Mouse (Mus musculus): ENCODE measurements around the gene Lrmda.

The Lrmda gene

DNA sequence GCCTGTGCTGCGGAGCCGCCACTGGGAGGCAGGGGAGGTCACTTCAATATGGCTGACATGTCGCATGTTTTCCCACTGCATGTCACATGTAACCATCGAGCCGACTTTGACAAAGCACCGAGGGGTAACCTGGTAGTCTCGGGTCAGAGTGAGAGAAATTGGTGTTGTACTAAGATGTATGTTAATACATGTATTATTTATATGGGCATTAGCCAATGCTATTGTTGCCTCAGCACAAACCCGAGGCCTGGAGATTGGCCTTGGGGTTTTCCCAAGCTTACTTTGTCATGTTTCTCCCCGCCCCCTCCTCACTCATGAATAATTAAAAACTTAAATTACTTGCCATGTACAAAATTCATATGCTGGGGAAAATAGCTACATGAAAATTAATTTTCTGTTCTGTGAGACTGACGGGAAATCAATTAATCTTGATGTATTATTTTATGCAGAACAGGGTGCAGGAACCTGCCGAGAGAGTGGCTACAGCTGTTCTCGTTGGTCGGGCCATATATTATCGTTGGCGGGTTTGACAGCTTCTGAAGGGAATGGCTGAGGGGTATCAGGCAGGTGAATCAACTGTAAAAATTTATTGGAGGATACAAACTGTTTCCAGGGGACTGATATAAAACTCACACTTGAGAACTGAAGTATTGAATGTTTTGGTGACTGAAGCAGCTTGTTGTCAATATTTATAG, 265.5 kb downstream of the Lrmda start:
- no peaks in the 10 kb centered on the region for H3K36me3 ChIP-seq (ENCODE audit: control insufficient read depth, insufficient read depth, low read length, poor library complexity, severe bottlenecking)
- no peak for DNase-seq (ENCODE audit: low read depth, low spot score)
- H3K27me3 ChIP-seq (ENCODE audit: control insufficient read depth, insufficient read depth, low read length, poor library complexity, severe bottlenecking) = no peaks in the 10 kb centered on the region

DNA sequence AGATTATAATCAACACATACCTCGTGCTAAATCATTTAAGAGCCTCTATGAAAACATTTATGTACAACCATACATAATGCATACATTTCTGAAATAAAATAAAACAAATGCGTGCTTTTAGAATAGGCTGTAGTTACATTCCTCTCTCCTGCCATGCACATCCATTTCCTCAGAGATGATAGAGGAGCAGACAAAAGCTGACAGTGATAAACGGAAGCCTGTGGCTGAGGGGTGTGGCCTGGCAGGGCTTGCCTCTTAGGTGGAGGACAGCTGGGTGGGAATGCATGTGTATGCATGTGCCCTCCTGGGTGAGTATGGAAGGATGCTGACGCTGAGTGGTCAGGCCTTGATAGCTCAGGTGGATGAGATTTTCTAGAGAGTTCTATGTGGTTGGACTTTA, 266.3 kb downstream of the Lrmda start:
- no peak for DNase-seq (ENCODE audit: low read depth, low spot score)
- Histone ChIP-seq H3K36me3 (ENCODE audit: control insufficient read depth, insufficient read depth, low read length, poor library complexity, severe bottlenecking) (no peaks in the 10 kb centered on the region), H3K27me3 (ENCODE audit: control insufficient read depth, insufficient read depth, low read length, poor library complexity, severe bottlenecking) (no peaks in the 10 kb centered on the region)

- no peak for DNase-seq (ENCODE audit: low read depth, low spot score)
- H3K36me3 ChIP-seq (ENCODE audit: control insufficient read depth, insufficient read depth, low read length, poor library complexity, severe bottlenecking) = no peaks in the 10 kb centered on the region
- H3K27me3 ChIP-seq (ENCODE audit: control insufficient read depth, insufficient read depth, low read length, poor library complexity, severe bottlenecking) = no peaks in the 10 kb centered on the region
Measured at GRCm38 (mm10) chr14:22288179-22288578, 268.7 kb downstream of the Lrmda start.

- Histone ChIP-seq H3K36me3 (ENCODE audit: control insufficient read depth, insufficient read depth, low read length, poor library complexity, severe bottlenecking) (no peaks in the 10 kb centered on the region), H3K27me3 (ENCODE audit: control insufficient read depth, insufficient read depth, low read length, poor library complexity, severe bottlenecking) (no peaks in the 10 kb centered on the region)
- no peak for DNase-seq (ENCODE audit: low read depth, low spot score)
Measured at GRCm38 (mm10) chr14:22289380-22289922, 269.9 kb downstream of the Lrmda start.

DNA sequence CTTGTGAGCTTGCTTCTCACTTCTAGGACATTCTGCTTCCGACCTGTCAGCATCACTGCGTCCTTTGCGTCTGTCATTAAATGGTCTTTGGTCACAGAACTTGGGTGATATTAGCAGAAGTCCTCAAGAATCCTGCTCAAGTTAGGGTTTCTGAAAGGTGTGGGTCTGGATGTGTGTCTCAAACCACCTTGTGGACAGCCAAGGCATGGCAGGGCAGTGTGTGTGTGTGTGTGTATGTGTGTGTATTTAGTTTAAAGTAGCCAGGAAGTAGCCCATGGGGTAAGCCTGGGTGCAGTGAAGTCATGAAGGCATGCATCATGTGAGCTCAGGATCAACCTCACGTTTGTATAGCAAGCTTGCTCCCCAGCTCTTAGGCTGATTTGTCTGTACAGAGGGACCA, 274.9 kb downstream of the Lrmda start:
- Histone ChIP-seq H3K27me3 (ENCODE audit: control insufficient read depth, insufficient read depth, low read length, poor library complexity, severe bottlenecking) (no peaks in the 10 kb centered on the region), H3K36me3 (ENCODE audit: control insufficient read depth, insufficient read depth, low read length, poor library complexity, severe bottlenecking) (no peaks in the 10 kb centered on the region)
- DNase-seq (ENCODE audit: low read depth, low spot score) = no peak

DNA sequence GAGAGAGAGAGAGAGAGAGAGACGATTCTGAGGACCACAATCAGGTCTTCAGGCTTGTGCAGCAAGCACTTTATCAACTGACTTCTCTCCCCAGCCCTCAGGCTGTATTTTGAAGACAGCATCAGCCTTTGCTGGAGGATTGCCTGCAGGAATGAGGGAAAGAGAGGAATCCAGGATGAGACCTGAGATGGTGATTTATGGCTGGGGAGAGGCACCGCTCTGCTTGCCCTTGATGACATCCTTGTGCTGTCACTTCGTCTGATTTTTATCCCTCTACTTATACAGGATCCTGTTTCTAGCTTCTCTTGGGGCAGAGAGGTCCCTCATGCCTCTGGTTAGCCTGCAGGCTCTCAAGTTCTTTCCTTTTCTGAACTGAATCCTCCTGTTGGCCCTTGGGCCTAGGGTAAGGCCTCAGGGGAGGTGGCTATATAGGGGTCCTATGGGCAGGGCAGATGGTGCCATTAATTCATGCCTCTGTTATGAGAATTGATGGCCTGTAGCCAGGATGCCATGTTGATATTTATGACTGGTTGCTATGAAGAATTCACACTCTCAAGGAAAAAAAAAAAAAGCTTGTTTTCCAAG, 277.2 kb downstream of the Lrmda start:
- no peaks in the 10 kb centered on the region for H3K27me3 ChIP-seq (ENCODE audit: control insufficient read depth, insufficient read depth, low read length, poor library complexity, severe bottlenecking)
- DNase-seq (ENCODE audit: low read depth, low spot score) = no peak
- H3K36me3 ChIP-seq (ENCODE audit: control insufficient read depth, insufficient read depth, low read length, poor library complexity, severe bottlenecking) = no peaks in the 10 kb centered on the region

DNA sequence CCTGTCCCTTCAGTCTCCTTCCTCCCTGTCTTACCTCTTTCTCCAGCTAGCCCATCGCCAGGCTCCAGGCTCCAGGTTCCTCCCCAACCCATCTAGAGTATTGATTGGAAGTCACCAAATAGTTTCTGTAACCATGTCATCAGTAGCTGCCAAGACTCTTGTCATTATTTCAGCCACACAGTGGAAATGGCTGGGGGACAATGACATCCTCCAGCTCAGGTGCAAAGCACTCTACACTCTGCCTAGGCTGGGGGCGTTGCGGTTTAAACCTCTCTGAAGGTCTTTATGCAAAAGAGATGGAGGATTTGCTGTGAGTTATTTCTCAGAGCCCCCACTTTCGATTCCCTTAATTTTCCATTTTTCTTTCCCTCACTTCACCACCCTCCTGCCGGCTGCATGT, 287.2 kb downstream of the Lrmda start:
- H3K36me3 ChIP-seq (ENCODE audit: control insufficient read depth, insufficient read depth, low read length, poor library complexity, severe bottlenecking) = no peaks in the 10 kb centered on the region
- DNase-seq (ENCODE audit: low read depth, low spot score) = no peak

GRCm38 (mm10) chr14:22308059-22308458, 288.5 kb downstream of the Lrmda start:
- H3K36me3 ChIP-seq (ENCODE audit: control insufficient read depth, insufficient read depth, low read length, poor library complexity, severe bottlenecking) = no peaks in the 10 kb centered on the region
- H3K27me3 ChIP-seq (ENCODE audit: control insufficient read depth, insufficient read depth, low read length, poor library complexity, severe bottlenecking) = no peaks in the 10 kb centered on the region
- DNase-seq (ENCODE audit: low read depth, low spot score) = no peak

More for the DNA sequence above, 287.2 kb downstream of the Lrmda start:
- H3K27me3 ChIP-seq (ENCODE audit: control insufficient read depth, insufficient read depth, low read length, poor library complexity, severe bottlenecking) = no peaks in the 10 kb centered on the region

- DNase-seq (ENCODE audit: low read depth, low spot score) = no peak
- no peaks in the 10 kb centered on the region for H3K27me3 ChIP-seq (ENCODE audit: control insufficient read depth, insufficient read depth, low read length, poor library complexity, severe bottlenecking)
- no peaks in the 10 kb centered on the region for H3K36me3 ChIP-seq (ENCODE audit: control insufficient read depth, insufficient read depth, low read length, poor library complexity, severe bottlenecking)
Measured at GRCm38 (mm10) chr14:22323058-22323457, 303.5 kb downstream of the Lrmda start.

DNA sequence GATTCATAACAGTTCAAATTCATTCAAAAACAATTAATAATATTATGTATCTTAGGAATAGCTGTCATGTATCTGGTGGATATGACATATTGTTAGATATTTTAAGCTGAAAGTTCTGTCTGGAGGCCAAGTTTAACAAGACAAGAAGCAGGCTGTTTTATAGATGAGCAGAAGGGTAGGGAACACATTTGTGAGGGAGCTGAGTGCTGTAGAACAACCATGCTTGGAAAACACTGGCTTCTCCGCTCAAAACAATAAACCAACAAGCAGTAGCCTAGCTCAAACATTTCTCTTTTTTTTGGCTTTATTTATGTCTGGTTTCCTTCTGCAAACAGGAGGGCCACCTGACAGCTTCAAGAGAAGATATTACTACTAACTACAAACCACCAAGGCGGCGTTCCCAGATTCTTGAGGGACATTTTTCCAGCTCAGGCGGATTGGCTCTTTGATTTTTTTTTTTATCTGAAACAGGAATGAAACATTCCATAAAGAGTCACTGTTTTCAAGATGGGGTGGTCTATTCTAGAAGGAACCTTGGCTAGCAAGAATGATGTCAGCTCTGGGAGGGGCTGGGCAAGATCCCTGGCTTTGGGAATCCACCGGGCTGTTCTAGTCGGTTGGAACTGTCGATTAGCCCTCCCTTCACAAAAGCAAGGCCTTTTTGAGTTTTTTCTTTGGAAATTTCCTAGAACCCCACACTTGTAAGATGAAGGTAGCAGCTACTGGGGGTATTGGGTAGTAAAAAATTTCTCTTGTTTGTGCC, 304.2 kb downstream of the Lrmda start:
- DNase-seq (ENCODE audit: low read depth, low spot score) = no peak
- H3K36me3 ChIP-seq (ENCODE audit: control insufficient read depth, insufficient read depth, low read length, poor library complexity, severe bottlenecking) = no peaks in the 10 kb centered on the region
- no peaks in the 10 kb centered on the region for H3K27me3 ChIP-seq (ENCODE audit: control insufficient read depth, insufficient read depth, low read length, poor library complexity, severe bottlenecking)

GRCm38 (mm10) chr14:22326218-22326964, 306.9 kb downstream of the Lrmda start:
- Histone ChIP-seq H3K27me3 (ENCODE audit: control insufficient read depth, insufficient read depth, low read length, poor library complexity, severe bottlenecking) (no peaks in the 10 kb centered on the region), H3K36me3 (ENCODE audit: control insufficient read depth, insufficient read depth, low read length, poor library complexity, severe bottlenecking) (no peaks in the 10 kb centered on the region)
- no peak for DNase-seq (ENCODE audit: low read depth, low spot score)

DNA sequence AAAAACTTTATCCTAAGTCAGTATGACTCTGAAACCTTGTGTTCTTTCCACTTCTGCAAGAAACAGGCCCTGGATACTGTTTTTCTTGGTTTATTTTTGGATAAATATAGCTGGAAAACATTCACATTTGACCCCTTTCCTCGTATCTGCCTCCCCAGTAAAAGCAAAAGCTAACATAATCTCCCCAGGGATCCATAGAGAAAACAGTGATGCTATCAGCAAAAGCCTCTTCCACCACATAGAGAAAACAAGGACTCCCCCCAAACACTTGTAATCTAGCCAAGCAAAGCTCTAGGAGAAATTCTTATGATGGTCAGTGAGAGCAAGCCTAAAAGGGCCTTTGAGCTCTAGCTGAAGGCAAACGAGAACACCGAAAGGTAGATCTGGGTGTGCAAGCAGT, 309.7 kb downstream of the Lrmda start:
- Histone ChIP-seq H3K27me3 (ENCODE audit: control insufficient read depth, insufficient read depth, low read length, poor library complexity, severe bottlenecking) (no peaks in the 10 kb centered on the region), H3K36me3 (ENCODE audit: control insufficient read depth, insufficient read depth, low read length, poor library complexity, severe bottlenecking) (no peaks in the 10 kb centered on the region)
- DNase-seq (ENCODE audit: low read depth, low spot score) = no peak

- no peak for DNase-seq (ENCODE audit: low read depth, low spot score)
- no peaks in the 10 kb centered on the region for H3K36me3 ChIP-seq (ENCODE audit: control insufficient read depth, insufficient read depth, low read length, poor library complexity, severe bottlenecking)
- H3K27me3 ChIP-seq (ENCODE audit: control insufficient read depth, insufficient read depth, low read length, poor library complexity, severe bottlenecking) = no peaks in the 10 kb centered on the region
Measured at GRCm38 (mm10) chr14:22335101-22335820, 315.7 kb downstream of the Lrmda start.

DNA sequence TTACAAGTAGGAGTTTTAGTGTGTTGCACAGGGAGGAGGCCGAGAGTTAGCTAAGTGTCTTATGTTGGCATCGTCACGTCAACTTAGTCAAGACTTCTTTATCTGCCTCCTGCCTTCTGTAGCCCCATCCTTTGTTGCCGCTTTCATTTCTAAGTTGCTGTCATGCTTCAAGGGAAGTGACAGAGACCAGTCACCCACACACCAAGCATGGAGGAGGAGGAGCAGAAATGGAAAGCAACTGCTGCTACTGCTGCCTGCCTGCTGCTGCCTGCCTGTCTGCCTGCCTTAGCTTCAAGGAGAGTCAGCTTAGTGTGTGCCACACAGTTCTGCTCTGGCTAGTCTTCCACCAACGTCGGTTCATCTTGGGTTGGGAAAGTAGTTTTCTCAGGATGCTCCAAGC, 319.7 kb downstream of the Lrmda start:
- H3K27me3 ChIP-seq (ENCODE audit: control insufficient read depth, insufficient read depth, low read length, poor library complexity, severe bottlenecking) = no peaks in the 10 kb centered on the region
- no peaks in the 10 kb centered on the region for H3K36me3 ChIP-seq (ENCODE audit: control insufficient read depth, insufficient read depth, low read length, poor library complexity, severe bottlenecking)
- no peak for DNase-seq (ENCODE audit: low read depth, low spot score)

All from splenic B cell, adult 2 months (primary cell).